Mouse (Mus musculus) MEL (cell line): Measurements from ENCODE around the gene Hipk4. TPM values are rescaled to one million over a fixed set of nuclear protein-coding genes. Genes with fewer than 3 reads are reported as not detected.

Experiments used
- DNase-seq: peaks from one replicate; pipeline ENCODE4 v3.0.0; 2011; ENCODE audit warnings: low read depth, low spot score
- H3K27ac ChIP-seq: 2 replicates; pipeline ENCODE4 v1.5.1; 2012; ENCODE audit warnings: low read depth, mild to moderate bottlenecking, control low read depth, low read length, moderate library complexity; ENCODE audit not compliant: control insufficient read depth
- H3K27me3 ChIP-seq, 2 experiments: fragments of 150-350 bp in 1 of 2; sonication (generic) in 1 of 2; 2 replicates each; pipeline ENCODE4 v1.6.1; 2012; ENCODE audit warnings: low read length in 2 of 2, mild to moderate bottlenecking in 2 of 2, improper control_type of control experiment in 1 of 2, moderate library complexity in 1 of 2; ENCODE audit not compliant: insufficient read depth in 2 of 2, control insufficient read depth in 1 of 2
- H3K36me3 ChIP-seq, 2 experiments: 2 replicates each; pipeline ENCODE4 v1.6.1; 2012 to 2014; ENCODE audit warnings: low read length in 2 of 2, improper control_type of control experiment in 1 of 2, inconsistent platforms in 1 of 2, mild to moderate bottlenecking in 1 of 2; ENCODE audit not compliant: insufficient read depth in 2 of 2, control insufficient read depth in 1 of 2
- H3K4me1 ChIP-seq, 2 experiments: fragments of 150-350 bp in 1 of 2; sonication (generic) in 1 of 2; 2 replicates each; pipeline ENCODE4 v1.6.1; 2012; ENCODE audit warnings: low read length in 2 of 2, improper control_type of control experiment in 1 of 2, mild to moderate bottlenecking in 1 of 2; ENCODE audit not compliant: insufficient read depth in 2 of 2, control insufficient read depth in 1 of 2
- H3K4me3 ChIP-seq, 2 experiments: fragments of 150-350 bp in 1 of 2; sonication (generic) in 1 of 2; 2 replicates each; pipeline ENCODE4 v1.5.1; 2012; ENCODE audit warnings: low read depth in 2 of 2, low read length in 2 of 2, mild to moderate bottlenecking in 2 of 2, moderate library complexity in 2 of 2, control low read depth in 1 of 2, improper control_type of control experiment in 1 of 2; ENCODE audit not compliant: control insufficient read depth in 1 of 2, insufficient read depth in 1 of 2
- H3K79me2 ChIP-seq: 2 replicates; pipeline ENCODE4 v1.6.1; 2012; ENCODE audit warnings: mild to moderate bottlenecking, low read length, moderate library complexity; ENCODE audit not compliant: control insufficient read depth, poor library complexity, insufficient read depth
- H3K9ac ChIP-seq: 2 replicates; pipeline ENCODE4 v1.6.1; 2012; ENCODE audit warnings: low read depth, mild to moderate bottlenecking, control low read depth, low read length, moderate library complexity; ENCODE audit not compliant: control insufficient read depth, poor library complexity, severe bottlenecking
- H3K9me3 ChIP-seq: fragments of 150-350 bp; sonication (generic); replicated peaks from 2 replicates; pipeline ENCODE4 v1.6.1; 2012; ENCODE audit warnings: mild to moderate bottlenecking, low read length, improper control_type of control experiment, moderate library complexity; ENCODE audit not compliant: insufficient read depth
- BHLHE40 ChIP-seq: IDR thresholded peaks from 2 replicates; pipeline ENCODE4 v1.6.1; 2012; ENCODE audit warnings: low read depth, mild to moderate bottlenecking, inconsistent platforms, low read length, improper control_type of control experiment, borderline replicate concordance
- CHD1 ChIP-seq: IDR thresholded peaks from 2 replicates; pipeline ENCODE4 v1.6.1; 2012; ENCODE audit warnings: low read depth, mild to moderate bottlenecking, inconsistent platforms, low read length, improper control_type of control experiment
- CHD2 ChIP-seq: IDR thresholded peaks from 2 replicates; pipeline ENCODE4 v1.6.1; 2011; ENCODE audit warnings: low read length, improper control_type of control experiment
- CTCF ChIP-seq, 3 experiments: IDR thresholded peaks in 2 of 3; conservative IDR thresholded peaks in 1 of 3; 2 replicates each; pipeline ENCODE4 v1.5.1; 2011 to 2012; ENCODE audit warnings: low read length in 3 of 3, low read depth in 2 of 3, mild to moderate bottlenecking in 2 of 3, improper control_type of control experiment in 1 of 3, inconsistent platforms in 1 of 3, mixed read lengths in 1 of 3, moderate library complexity in 1 of 3; ENCODE audit not compliant: control insufficient read depth in 1 of 3, insufficient read depth in 1 of 3, poor library complexity in 1 of 3, severe bottlenecking in 1 of 3
- E2F4 ChIP-seq: IDR thresholded peaks from 2 replicates; pipeline ENCODE4 v1.6.1; 2011; ENCODE audit warnings: low read depth, low read length, improper control_type of control experiment, borderline replicate concordance
- ELF1 ChIP-seq: IDR thresholded peaks from 2 replicates; pipeline ENCODE4 v1.6.1; 2014; ENCODE audit warnings: low read depth, mild to moderate bottlenecking, inconsistent platforms, low read length, improper control_type of control experiment, moderate library complexity
- EP300 ChIP-seq, 2 experiments: IDR thresholded peaks; 2 replicates each; pipeline ENCODE4 v1.6.1; 2011; ENCODE audit warnings: improper control_type of control experiment in 2 of 2, low read length in 2 of 2, low read depth in 1 of 2, mild to moderate bottlenecking in 1 of 2
- ETS1 ChIP-seq: IDR thresholded peaks from 2 replicates; pipeline ENCODE4 v1.6.1; 2012; ENCODE audit warnings: low read depth, mild to moderate bottlenecking, inconsistent platforms, low read length, improper control_type of control experiment, moderate library complexity
- GABPA ChIP-seq: IDR thresholded peaks from 2 replicates; pipeline ENCODE4 v1.6.1; 2012; ENCODE audit warnings: low read depth, mild to moderate bottlenecking, inconsistent platforms, low read length, improper control_type of control experiment, moderate library complexity
- GATA1 ChIP-seq: IDR thresholded peaks from 2 replicates; pipeline ENCODE4 v1.6.1; 2011; ENCODE audit warnings: low read depth, low read length, improper control_type of control experiment
- HCFC1 ChIP-seq: IDR thresholded peaks from 2 replicates; pipeline ENCODE4 v1.6.1; 2012; ENCODE audit warnings: low read depth, mild to moderate bottlenecking, inconsistent platforms, low read length, improper control_type of control experiment, moderate library complexity
- JUND ChIP-seq: IDR thresholded peaks from 2 replicates; pipeline ENCODE4 v1.6.1; 2011; ENCODE audit warnings: low read depth, mild to moderate bottlenecking, improper control_type of control experiment, low read length
- KAT2A ChIP-seq: conservative IDR thresholded peaks from 2 replicates; pipeline ENCODE4 v1.6.1; 2012; ENCODE audit warnings: low read depth, low read length, improper control_type of control experiment, inconsistent platforms
- MAFK ChIP-seq: IDR thresholded peaks from 2 replicates; pipeline ENCODE4 v1.6.1; 2011; ENCODE audit warnings: low read depth, mild to moderate bottlenecking, low read length, improper control_type of control experiment, borderline replicate concordance
- MAX ChIP-seq: IDR thresholded peaks from 2 replicates; pipeline ENCODE4 v1.6.1; 2011; ENCODE audit warnings: low read length, improper control_type of control experiment
- MAZ ChIP-seq: IDR thresholded peaks from 2 replicates; pipeline ENCODE4 v1.6.1; 2012; ENCODE audit warnings: low read depth, mild to moderate bottlenecking, inconsistent platforms, low read length, improper control_type of control experiment
- MEF2A ChIP-seq: IDR thresholded peaks from 2 replicates; pipeline ENCODE4 v1.6.1; 2014; ENCODE audit warnings: low read depth, mild to moderate bottlenecking, inconsistent platforms, low read length, improper control_type of control experiment; ENCODE audit not compliant: poor library complexity, insufficient replicate concordance, severe bottlenecking; ENCODE audit errors: extremely low read depth
- MXI1 ChIP-seq: IDR thresholded peaks from 2 replicates; pipeline ENCODE4 v1.6.1; 2011; ENCODE audit warnings: mild to moderate bottlenecking, low read depth, low read length, improper control_type of control experiment
- MYB ChIP-seq: IDR thresholded peaks from 2 replicates; pipeline ENCODE4 v1.6.1; 2011; ENCODE audit warnings: mild to moderate bottlenecking, low read depth, low read length, improper control_type of control experiment
- MYC ChIP-seq: IDR thresholded peaks from 2 replicates; pipeline ENCODE4 v1.6.1; 2011; ENCODE audit warnings: low read depth, mild to moderate bottlenecking, low read length, improper control_type of control experiment, moderate library complexity
- NELFE ChIP-seq: IDR thresholded peaks from 2 replicates; pipeline ENCODE4 v1.6.1; 2011; ENCODE audit warnings: low read depth, low read length, improper control_type of control experiment
- NRF1 ChIP-seq: IDR thresholded peaks from 2 replicates; pipeline ENCODE4 v1.6.1; 2014; ENCODE audit warnings: low read depth, mild to moderate bottlenecking, inconsistent platforms, low read length, improper control_type of control experiment, moderate library complexity; ENCODE audit not compliant: poor library complexity, insufficient read depth, severe bottlenecking
- POLR2A ChIP-seq, 2 experiments: IDR thresholded peaks; 2 replicates each; pipeline ENCODE4 v1.6.1; 2011 to 2012; ENCODE audit warnings: low read length in 2 of 2, mild to moderate bottlenecking in 2 of 2, control low read depth in 1 of 2, improper control_type of control experiment in 1 of 2, low read depth in 1 of 2, moderate library complexity in 1 of 2; ENCODE audit not compliant: control insufficient read depth in 1 of 2, insufficient read depth in 1 of 2, poor library complexity in 1 of 2
- RAD21 ChIP-seq: IDR thresholded peaks from 2 replicates; pipeline ENCODE4 v1.6.1; 2011; ENCODE audit warnings: mild to moderate bottlenecking, low read depth, low read length, improper control_type of control experiment
- RCOR1 ChIP-seq: IDR thresholded peaks from 2 replicates; pipeline ENCODE4 v1.6.1; 2012; ENCODE audit warnings: low read depth, mild to moderate bottlenecking, inconsistent platforms, low read length, improper control_type of control experiment
- SIN3A ChIP-seq: IDR thresholded peaks from 2 replicates; pipeline ENCODE4 v1.6.1; 2012; ENCODE audit warnings: low read length, improper control_type of control experiment, inconsistent platforms
- SMC3 ChIP-seq: IDR thresholded peaks from 2 replicates; pipeline ENCODE4 v1.6.1; 2011; ENCODE audit warnings: low read depth, low read length, improper control_type of control experiment
- TAL1 ChIP-seq: IDR thresholded peaks from 2 replicates; pipeline ENCODE4 v1.6.1; 2012; ENCODE audit warnings: mild to moderate bottlenecking, inconsistent platforms, low read length, moderate library complexity, mixed read lengths
- TBP ChIP-seq: IDR thresholded peaks from 2 replicates; pipeline ENCODE4 v1.8.0; 2011; ENCODE audit warnings: low read depth, low read length, improper control_type of control experiment
- TCF12 ChIP-seq: IDR thresholded peaks from 2 replicates; pipeline ENCODE4 v1.6.1; 2014; ENCODE audit warnings: low read depth, mild to moderate bottlenecking, inconsistent platforms, low read length, improper control_type of control experiment, moderate library complexity
- USF1 ChIP-seq: IDR thresholded peaks from 2 replicates; pipeline ENCODE4 v1.6.1; 2014; ENCODE audit warnings: low read depth, mild to moderate bottlenecking, inconsistent platforms, low read length, improper control_type of control experiment, moderate library complexity
- ZMIZ1 ChIP-seq: IDR thresholded peaks from 2 replicates; pipeline ENCODE4 v1.6.1; 2012; ENCODE audit warnings: low read depth, mild to moderate bottlenecking, inconsistent platforms, low read length, improper control_type of control experiment, moderate library complexity
- ZNF384 ChIP-seq: IDR thresholded peaks from 2 replicates; pipeline ENCODE4 v1.6.1; 2012; ENCODE audit warnings: low read depth, mild to moderate bottlenecking, inconsistent platforms, low read length, improper control_type of control experiment
- polyA plus RNA-seq, 2 experiments: library from polyadenylated mRNA; stranded (reverse) in 1 of 2; unstranded in 1 of 2; fragments of >175 nt in 1 of 2; fragments of >200 nt in 1 of 2; gene quantifications; 2 replicates each; pipeline versions ENCODE4 v1.2.1 to v1.2.4; 2012; ENCODE audit warnings: low replicate concordance in 2 of 2, low read depth in 1 of 2; ENCODE audit not compliant: insufficient read length in 2 of 2, insufficient read depth in 1 of 2, missing spikeins in 1 of 2
- total RNA-seq: library from RNA; depleted of rRNA; stranded (reverse); fragments of 300-350 nt; gene quantifications from 2 replicates; pipeline ENCODE4 v1.2.3, GENCODE M21; 2012

Gene Hipk4
- total and polyA plus RNA-seq, 3 experiments, result 0.26 TPM; not detected in 2

DNA sequence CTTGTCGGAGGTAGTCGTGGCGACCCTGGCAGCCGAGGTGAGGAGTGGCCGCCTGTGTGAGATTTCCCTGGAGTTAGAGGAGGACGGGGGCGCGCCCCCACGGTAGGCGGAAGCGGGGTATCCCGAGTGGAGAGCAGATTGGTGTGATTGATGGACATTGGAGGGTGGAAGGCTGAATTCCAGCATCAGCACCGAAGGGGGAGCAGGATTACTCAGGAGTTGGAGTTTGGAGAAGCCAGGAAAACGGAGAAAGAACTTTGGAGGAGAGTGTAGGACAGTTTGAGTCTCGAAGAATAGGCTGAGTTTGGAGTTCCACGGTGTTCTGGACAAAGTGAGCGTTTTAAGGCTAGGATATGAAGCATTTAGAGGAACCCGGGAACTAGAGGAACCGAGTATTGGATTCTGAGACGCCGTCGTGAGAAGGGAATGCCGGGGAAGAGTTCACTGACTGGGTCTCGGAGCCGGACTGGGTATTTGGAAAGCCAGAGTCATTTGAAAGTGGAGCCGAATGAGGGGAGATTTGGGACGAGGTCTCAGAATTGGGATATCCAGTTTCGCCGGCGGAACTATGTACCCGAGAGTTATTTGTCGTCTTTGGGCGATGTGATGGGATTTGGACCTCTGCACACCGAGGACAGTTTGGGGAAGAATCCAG is 49.1 kb upstream of the Hipk4 start (continued):
- no peak for TF ChIP-seq TCF12

DNA sequence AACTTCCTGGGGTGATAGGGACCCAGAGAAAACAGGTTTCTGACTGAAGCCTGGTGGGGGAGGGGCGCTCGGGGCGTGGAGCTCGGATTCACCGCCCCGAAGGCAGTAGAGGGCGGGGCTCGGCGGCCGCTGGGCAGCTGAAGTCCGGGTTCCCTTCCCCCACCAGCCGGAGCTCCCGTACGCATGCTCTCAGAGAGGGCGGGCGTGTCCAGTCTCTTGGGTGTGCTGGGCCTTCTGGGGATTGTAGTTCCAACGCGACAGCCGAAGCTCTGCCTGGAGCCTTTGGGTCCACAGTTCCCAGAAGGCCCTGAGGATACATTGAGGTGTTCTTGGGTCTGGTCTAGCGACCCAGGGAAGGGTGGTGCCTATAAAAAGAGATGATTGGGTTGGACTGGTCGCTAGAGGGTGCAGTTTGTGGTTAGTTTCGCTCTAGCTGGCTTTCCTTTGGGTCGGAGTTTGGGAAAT is 48.5 kb upstream of the Hipk4 start:
- Histone ChIP-seq H3K79me2 (no peaks in the 10 kb centered on the region; the same call in 1 of the 2 replicates), H3K4me1 (peaks cover 2 to 14% of the 10 kb centered on the region in 2 experiments; a peak in 3 of 4 replicates), H3K27me3 (no peaks in the 10 kb centered on the region), H3K4me3 (peak overlapping the region; percentile 75 to 97), H3K9me3 (no peaks in the 10 kb centered on the region), H3K36me3 (peaks cover 0 to 10% of the 10 kb centered on the region in 2 experiments; a peak in 2 of 4 replicates), H3K9ac (peak overlapping the region; percentile 66), H3K27ac (peak overlapping the region; percentile 64)
- peak; percentile 41; the same call in 1 of the 2 replicates for TF ChIP-seq SMC3
- peak; percentile 99 for TF ChIP-seq HCFC1
- peak; percentile 75; the same call in 1 of the 2 replicates for TF ChIP-seq BHLHE40
- no peak for TF ChIP-seq ZNF384
- peak; percentile 90 for TF ChIP-seq CHD2
- peak; percentile 89 for TF ChIP-seq TBP
- TF ChIP-seq MAZ, result peak; percentile 94
- 0 out of 2 replicates have a peak, but pooled peaks have one; percentile 35 for TF ChIP-seq USF1
- peak; percentile 51; the same call in 1 of the 2 replicates for TF ChIP-seq RCOR1
- TF ChIP-seq CHD1, result no peak
- peak; percentile 56 to 81 (median 64) for TF ChIP-seq CTCF (IDR thresholded peaks at IDR 0.05 in 2 of 3, conservative IDR thresholded peaks at IDR 0.05 in 1 of 3; ENCODE audit: control insufficient read depth in 1 of 3, insufficient read depth in 1 of 3, low read depth in 2 of 3, low read length in 3 of 3, poor library complexity in 1 of 3, severe bottlenecking in 1 of 3)
- TF ChIP-seq POLR2A (IDR thresholded peaks at IDR 0.05; ENCODE audit: control insufficient read depth in 1 of 2, insufficient read depth in 1 of 2, low read depth in 1 of 2, low read length in 2 of 2, poor library complexity in 1 of 2), result peak in 1 of 2 experiments; percentile 73; a peak in 2 of 4 replicates
- TF ChIP-seq RAD21, result peak; percentile 33
- peak; percentile 75 for TF ChIP-seq ELF1
- TF ChIP-seq KAT2A, result peak; percentile 90
- peak; percentile 71 for TF ChIP-seq ETS1
- 0 out of 2 replicates have a peak, but pooled peaks have one; percentile 55 for TF ChIP-seq MEF2A
- 0 out of 2 replicates have a peak, but pooled peaks have one; percentile 64 for TF ChIP-seq ZMIZ1
- no peak for TF ChIP-seq MYB
- TF ChIP-seq GATA1, result no peak
- no peak for TF ChIP-seq E2F4
- TF ChIP-seq TCF12, result peak; percentile 81; the same call in 1 of the 2 replicates
- TF ChIP-seq GABPA, result peak; percentile 33; the same call in 1 of the 2 replicates
- TF ChIP-seq JUND, result no peak
- no peak for TF ChIP-seq MAFK
- TF ChIP-seq MAX, result peak; percentile 73
- TF ChIP-seq MYC, result peak; percentile 79; the same call in 1 of the 2 replicates
- TF ChIP-seq SIN3A, result peak; percentile 83; the same call in 1 of the 2 replicates
- no peak for TF ChIP-seq TAL1
- peak; percentile 99; the same call in 1 of the 2 replicates for TF ChIP-seq NRF1
- TF ChIP-seq NELFE, result peak; percentile 46; the same call in 1 of the 2 replicates
- peak in 1 of 2 experiments; percentile 56; a peak in 3 of 4 replicates for TF ChIP-seq EP300 (IDR thresholded peaks at IDR 0.05; ENCODE audit: low read depth in 1 of 2, low read length in 2 of 2)
- peak; percentile 76 for TF ChIP-seq MXI1
- DNase-seq, result peak; percentile 99
